Mouse (Mus musculus) c-Kit-positive CD71-positive TER-119-negative erythroid progenitor cells, embryonic 14.5 days (primary cell): ENCODE data around the gene Pars2.

ENCODE experiments used
- DNase-seq: peaks from one replicate; pipeline ENCODE4 v3.0.0-alpha.2; 2013; ENCODE audit warnings: low read depth

Gene Pars2

DNA sequence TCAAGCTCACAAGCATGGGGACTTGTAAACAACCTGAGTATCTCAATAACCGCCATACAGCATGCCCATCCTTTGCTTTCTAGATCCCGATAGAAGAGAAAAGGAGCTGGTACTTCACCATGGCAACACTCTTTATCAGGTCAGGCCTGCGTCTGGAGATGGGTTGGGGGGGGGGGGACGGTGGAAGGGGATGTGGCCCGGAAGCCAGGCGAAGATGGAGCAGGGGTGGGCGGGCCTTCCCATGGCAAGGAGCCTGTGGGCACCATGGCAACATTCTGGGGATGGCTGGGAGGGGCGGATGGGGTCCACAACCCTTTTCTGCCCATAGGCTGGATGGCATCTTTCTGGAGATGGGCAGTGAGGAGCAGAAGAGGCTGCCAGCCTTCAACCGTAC is 16.8 kb upstream of the Pars2 start:
- DNase-seq, result no peak

DNA sequence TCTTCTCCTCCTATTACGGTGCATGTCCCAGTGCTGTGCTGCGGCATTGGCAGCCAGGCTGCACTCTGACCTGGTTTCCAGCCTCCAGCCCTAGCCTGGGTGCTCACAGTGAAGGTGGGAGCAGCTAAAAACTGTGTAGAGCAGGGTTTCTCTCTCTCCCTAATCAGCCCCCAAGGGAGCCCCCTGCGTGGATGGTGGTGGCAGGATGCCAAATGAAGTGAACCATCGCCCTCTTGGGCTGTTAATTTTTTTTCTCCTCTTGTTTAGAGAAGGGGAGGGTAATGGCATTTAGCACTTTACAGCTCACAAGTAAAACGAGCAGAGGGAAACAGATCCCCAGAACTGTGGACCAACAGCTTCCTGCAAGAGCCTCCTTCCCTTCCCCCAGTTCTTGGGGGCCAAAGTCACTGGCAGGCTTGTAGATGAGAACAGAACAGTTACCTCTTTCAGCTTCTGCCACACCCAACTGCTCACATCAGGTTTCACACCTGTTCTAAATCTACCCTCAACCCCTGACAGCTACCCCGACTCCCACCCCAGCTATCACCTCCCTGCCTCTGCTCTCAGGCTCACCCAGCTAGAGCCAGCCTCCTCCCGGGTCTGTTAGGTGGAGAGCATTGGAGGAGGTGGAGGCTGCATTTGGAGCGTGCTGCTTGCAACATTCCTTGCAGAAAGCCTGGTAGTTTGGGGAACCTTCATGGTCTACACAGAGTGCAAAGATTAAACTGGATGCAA is 7.2 kb upstream of the Pars2 start:
- no peak for DNase-seq

GRCm38 (mm10) chr4:106644218-106644610 is 6.7 kb upstream of the Pars2 start:
- DNase-seq, result no peak

DNA sequence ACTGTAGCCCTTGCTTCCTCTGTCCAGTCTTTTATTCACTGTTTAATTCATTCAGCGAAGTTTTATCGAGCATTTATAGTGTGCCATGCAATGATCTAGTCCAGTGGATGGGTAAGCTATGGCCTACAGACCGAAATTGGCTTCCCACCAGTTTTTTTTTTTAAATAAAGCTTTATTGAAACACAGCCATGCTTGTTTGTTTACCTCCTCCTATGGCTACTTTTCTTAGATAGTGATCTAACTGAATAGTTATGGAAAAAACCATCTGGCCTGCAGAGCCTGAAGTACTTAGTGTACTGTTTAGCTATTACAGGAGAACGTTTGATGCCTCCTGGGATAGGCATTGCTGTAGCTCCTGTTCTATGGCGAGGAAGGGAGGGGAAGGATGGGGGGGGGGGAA is 5.1 kb upstream of the Pars2 start:
- no peak for DNase-seq

DNA sequence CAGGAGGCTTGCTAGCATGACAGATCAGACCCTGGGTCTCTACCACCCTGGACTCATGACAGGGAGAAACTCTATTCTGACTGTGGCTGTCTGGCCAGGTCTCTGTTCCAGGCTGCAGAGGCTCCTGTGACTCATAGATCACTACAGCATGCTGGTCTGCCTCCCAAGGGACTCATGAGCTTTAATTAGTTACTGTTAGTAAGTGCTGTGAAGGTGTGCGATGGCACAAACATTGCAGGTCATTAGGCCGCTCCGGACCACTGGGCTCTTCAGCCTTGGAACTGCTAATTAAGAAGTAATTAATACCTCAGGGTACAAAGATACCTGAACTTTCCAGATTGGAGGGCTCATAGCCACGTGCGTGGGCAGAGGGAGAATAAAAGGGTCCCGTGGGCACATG is 3.7 kb upstream of the Pars2 start:
- DNase-seq, result no peak

DNA sequence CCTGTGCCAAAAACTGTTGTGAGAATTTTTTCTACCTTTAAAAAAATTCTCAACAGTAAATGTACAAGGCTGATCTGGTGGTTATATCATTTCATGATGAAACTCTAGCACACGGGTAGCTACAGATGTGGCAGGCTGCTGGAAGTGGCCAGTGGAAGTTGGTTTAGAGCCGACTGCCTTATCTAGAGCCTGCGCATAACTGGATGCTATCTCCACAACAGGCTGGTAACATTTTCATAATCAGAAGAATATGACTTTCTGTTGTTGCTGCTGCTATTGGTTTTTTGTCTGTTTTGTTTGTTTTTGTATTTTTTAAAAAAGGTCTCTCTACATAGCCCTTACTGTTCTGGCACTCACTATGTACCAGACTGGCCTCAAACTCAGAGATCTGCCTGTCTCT is 1.7 kb downstream of the Pars2 start:
- no peak for DNase-seq

GRCm38 (mm10) chr4:106653051-106653450 is 2.2 kb downstream of the Pars2 start:
- DNase-seq, result no peak

- no peak for DNase-seq
These were observed 4.8 kb downstream of the Pars2 start for GRCm38 (mm10) chr4:106655681-106656080.

GRCm38 (mm10) chr4:106663956-106664470 is 13.1 kb downstream of the Pars2 start:
- DNase-seq, result no peak

- no peak for DNase-seq
These were observed 13.8 kb downstream of the Pars2 start for GRCm38 (mm10) chr4:106664697-106665096.

DNA sequence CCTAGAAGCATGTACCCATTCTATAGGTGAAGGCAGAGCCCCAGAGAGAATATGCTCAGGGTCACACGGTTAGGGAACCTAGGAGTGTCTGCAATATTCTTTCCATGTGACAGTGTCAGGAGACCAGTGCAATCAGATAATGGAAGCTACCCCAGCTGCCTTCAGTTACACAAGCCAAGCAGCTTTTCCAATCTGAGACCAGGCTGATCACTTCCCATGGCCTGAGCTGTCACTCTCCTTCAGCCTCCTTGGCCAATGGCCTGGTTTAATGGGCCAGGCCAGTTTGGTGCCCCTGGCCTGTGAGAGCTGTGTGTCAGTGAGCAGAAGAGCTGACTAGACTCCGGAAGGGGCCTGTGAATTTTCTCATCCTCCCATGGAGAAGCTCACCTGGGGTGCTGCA is 14.4 kb downstream of the Pars2 start:
- DNase-seq, result no peak

GRCm38 (mm10) chr4:106665673-106666072 is 14.8 kb downstream of the Pars2 start:
- DNase-seq, result no peak

DNA sequence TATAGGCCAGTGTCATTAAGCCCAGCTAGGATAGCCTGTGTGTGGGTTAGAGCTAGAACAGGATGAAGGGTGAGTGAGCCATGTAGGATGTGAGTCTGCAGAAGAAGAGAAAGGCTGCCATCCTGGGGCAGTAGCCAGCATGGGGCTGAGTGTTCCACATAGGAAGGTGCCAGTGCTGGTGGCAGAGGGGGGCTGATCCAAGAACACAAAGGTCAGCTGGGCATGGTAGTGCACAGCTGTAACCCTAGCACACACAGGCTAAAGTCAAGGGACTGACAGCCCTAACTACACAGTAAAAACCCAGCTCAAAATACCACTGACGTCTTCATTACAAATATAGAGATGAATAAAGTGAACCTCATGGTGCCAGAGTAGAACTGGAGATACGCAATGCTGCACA is 15.7 kb downstream of the Pars2 start:
- DNase-seq, result no peak

GRCm38 (mm10) chr4:106676749-106677148 is 25.9 kb downstream of the Pars2 start:
- no peak for DNase-seq

DNA sequence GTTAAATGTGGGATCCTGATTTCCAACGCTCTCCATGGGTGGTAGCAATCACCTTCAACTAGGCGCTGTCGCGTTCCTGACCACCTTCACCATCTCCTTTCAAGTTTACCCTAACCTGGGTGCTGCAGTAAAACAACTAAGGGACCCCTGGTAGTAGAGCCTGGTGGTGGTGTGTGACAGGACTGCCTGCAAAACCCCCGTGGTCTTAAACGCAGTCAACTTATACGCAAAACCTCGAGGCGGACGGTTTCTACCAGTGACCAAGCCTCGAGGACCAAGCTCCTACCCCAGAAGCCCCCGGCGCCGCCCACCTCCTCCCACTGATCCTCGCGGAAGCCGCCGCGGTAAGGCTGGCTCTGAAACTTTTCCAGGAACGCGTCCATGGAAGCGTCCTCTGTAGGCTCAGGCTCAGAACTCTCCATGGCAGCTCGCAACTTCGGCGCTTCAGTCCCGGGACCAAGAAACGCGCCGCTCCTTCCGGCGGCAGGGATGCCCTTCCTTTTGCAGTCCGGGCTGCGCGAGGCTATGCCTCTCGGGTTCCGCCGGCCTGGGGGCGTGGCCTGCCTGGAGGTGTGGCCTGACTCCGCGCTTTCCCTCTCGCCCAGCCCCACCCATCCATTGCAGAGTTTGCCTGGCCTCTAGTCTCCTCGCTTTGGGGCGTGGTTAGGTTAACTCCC is 27.7 kb downstream of the Pars2 start, which contains the start of gene Ttc4:
Gene Ttc4, minus strand, starts transcription at position 503 of the 677 bp plus-strand sequence.
- DNase-seq, result peak; percentile 95

GRCm38 (mm10) chr4:106679152-106679551 is 28.3 kb downstream of the Pars2 start:
- DNase-seq, result no peak

DNA sequence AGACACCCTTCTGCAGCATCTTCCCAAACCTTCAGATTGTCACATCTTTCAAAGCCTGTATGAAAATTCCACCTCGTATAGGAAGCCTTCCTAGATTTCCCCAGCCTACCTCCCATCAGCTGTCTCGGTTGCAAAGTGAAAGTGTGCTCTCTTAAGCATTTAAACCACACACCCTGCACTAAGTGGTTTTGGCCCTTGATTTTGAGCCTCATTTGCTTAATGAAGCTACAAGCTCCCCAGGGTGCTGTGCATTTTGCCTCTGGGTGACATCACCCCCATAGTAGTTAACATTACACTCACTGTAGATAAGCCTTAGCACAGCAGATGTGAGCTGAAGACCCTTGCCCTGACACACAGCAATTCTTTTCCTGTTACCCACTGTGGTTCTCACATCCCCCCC is 30.1 kb downstream of the Pars2 start:
- DNase-seq, result no peak

DNA sequence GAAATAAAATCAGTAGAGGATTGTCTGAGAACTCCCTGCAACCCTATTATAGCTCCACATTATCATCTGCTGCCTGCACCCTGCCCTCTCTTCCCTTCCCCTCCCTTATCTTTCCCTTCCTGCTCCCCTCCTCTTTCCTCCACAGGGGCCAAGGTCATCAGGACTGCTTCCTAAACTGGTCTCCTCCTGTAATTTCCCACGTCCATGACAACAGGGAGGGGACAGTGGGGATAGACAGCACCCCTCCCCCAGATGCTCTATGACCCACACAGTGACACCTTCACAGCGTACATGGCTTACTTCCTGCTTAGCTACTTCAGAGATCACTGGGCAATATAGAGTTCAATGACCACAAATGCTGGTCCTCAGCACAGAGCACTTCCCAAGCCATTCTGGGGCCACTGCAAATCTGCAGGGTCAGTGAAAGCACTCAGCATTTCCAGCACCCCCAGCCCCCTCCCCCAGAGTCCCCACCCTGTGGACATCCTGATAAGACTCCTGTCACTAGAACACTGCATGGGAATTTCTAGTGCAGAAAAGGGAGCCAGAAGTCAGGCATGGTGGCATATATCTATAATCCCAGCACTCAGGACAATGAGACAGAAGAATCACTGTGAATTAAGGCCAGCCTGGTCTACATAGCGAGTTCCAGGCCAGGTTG is 37.9 kb downstream of the Pars2 start:
- no peak for DNase-seq

GRCm38 (mm10) chr4:106693841-106694430 is 43.1 kb downstream of the Pars2 start:
- no peak for DNase-seq

- DNase-seq, result no peak
These were observed 49.1 kb downstream of the Pars2 start for GRCm38 (mm10) chr4:106699989-106700388.

GRCm38 (mm10) chr4:106700798-106701197 is 49.9 kb downstream of the Pars2 start:
- no peak for DNase-seq

DNA sequence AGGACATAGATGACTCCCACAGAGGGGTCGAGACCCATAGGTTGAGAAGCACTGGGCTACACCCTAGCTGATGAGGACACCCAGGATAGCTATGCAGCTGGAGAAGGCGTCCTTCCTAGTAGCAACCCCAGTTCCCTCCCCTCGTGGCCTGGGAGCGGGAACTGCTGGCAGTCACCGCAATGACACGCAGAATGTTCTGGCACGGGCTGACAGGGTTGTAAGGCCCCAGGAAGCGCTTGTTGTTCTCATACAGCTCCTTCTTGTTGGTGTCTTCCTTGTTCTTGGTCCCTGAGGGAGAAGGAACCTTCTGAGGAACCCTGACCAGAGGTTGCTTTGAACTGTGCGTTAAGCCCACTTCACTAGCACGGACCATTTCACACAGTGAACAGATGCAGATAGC is 53.1 kb downstream of the Pars2 start:
- no peak for DNase-seq

GRCm38 (mm10) chr4:106704416-106704815 is 53.5 kb downstream of the Pars2 start:
- no peak for DNase-seq
